Mouse (Mus musculus) heart, adult 11 months (tissue): ENCODE data around the gene Pip5k1a.
A peak's percentile ranks its signal among the peaks of the same experiment; 100 is the strongest.
"Not testable (repeated sequence)": the region's sequence is repeated elsewhere in the genome, so short reads cannot be mapped to it uniquely, and the experiment has no call there.

Experiments used
- DNase-seq: peaks from one replicate; pipeline ENCODE4 v3.0.0; 2022

Gene Pip5k1a

DNA sequence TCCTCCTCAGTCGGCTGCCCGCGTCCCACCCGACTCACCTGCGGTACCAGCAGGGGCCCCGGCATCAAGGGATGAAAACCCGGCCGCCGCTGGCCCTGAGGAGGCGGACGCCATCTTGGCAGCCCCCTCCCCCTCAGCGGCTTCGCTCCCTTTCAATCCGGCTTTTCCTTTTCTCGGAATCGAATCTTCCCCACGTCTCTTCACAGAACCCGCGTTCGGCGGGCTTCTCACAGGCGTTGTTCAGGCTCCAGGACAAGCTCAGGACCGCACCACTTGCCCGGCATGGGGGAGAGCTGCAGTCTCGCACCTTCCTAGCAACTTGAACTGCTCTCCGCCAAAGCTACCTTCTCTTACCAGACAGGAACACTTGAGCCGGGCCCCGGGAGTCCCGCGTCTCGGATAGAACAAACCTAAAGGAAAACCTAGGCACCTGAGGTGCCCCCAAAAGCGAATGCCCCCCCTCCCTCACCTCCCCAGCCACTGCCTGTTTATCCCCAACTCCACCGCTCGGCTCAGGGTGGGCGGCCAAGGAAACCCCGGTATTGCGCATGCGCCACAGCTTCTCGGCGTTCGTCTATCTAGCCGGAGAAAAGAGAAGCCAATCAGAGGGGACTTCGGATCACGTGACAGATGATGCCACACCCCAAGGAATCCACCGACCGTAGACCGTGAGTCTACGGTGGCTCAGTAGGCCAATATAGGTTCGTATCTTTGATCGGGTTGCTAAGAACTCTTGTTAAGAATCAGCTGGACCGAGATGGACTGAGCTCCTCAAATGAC lies at the start of gene Pip5k1a:
TSS of gene Pip5k1a (minus strand) at position 593 of the 780 bp plus-strand sequence.
- peak; percentile 100 for DNase-seq

DNA sequence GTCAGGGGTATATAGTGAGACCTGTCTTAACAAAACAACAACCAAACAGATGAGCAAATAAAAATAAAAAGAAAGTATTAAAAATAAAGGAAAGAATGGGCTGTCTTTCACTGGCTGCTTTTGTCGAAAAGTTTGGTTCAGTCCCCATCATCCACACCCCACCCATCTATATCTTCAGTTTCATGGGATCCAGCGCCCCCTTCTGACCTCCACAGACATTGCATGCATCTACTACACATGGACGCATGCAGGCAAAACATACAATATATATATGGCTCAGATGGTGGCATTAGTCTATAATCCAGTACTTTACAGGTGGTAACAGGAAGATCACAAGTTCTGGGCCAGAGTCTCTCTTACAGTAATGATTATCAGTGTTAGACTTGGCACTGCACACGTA lies 47.1 kb upstream of the Pip5k1a start:
- DNase-seq, result peak; percentile 90

DNA sequence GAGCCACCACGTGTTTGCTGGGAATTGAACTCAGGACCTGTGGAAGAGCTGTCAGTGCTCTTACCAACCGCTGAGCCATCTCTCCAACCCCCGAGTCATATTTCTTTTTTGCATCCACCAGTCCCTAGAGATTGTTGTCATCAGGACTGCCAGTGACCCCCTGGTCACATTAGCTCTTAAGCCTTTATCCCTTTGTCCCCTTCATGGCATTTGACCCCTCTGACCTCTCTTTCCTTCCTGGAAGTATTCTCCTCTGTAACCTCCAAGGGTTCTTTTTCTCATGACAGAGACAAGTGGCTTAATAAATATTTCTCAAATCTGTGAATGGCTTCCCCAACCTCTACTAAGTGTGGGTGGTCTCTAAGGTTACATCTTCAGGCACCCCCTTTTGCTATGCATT lies 41.2 kb upstream of the Pip5k1a start:
- DNase-seq, result no peak

DNA sequence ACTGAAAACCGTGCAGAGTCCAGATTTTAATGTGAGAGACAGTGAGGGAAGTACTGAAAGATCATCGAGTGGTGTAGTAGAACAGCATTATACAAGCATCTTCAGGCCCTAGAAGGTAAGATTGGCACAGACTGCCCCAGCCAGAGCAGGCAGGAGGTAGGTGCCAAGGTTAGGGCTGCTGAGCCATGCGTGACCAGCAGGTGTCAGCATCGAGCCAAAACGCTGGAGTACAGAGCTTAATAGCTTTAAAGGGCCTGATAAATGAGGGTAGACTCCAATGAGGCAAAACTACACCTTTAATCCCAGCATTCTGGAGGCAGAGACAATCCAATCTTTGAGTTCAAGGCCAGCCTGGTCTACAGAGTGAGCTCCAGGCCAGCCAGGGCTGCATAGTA lies 35.9 kb upstream of the Pip5k1a start:
- peak; percentile 98 for DNase-seq

DNA sequence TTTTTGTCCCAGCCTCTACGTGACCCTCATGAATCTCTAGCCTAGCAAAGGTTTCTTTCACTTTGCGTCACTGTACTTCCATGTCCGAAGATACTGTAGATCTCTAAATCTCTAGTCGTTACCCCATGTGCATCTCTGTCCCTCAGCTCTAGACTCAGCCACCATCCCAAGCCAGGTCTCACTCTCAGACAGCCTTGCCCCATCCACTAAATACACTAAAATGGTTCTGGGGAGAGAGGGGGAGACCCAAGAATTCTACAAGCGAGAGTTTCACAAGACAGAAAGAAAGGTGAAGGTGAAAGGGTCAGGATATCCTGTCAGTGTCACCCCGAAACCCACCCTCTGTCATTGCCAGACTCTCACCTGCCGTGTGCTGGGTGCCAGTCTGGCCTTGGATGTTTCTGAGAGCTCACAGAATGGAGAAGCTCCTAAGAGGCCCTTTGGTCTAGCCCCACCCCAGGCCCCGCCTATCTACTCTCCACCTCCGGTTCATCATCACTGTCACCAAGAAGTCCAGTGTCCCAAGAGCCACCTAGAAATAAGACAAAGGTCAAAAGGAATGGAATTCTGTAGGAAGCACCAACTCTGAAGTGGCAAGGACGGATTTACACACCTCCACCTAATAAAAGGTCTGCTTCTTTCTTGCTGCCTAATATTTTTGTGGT lies 35.4 kb upstream of the Pip5k1a start, which contains the start of gene Tnfaip8l2:
TSS of gene Tnfaip8l2 (minus strand) at position 409 of the 665 bp plus-strand sequence.
- DNase-seq, result peak; percentile 96

DNA sequence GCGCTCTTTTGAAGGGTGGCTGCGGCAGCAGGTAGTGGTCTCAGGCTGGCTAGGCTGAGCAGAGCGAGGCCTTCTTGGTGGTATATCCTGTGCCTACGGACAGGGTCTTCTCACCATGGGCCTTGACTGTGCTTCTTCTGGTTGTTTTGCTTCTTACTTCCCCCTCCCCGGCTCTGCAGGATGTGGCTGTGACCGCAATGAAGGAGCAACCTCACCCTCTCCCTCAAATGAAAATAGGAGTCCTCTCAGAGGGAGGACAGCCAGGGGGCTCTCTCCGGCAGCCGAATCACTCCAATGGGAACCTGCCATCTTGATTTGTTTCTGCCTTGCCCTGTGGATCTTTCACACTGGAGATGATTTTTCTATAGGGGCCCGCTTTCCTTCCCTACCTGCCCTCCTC lies 34.7 kb upstream of the Pip5k1a start:
- peak; percentile 97 for DNase-seq

DNA sequence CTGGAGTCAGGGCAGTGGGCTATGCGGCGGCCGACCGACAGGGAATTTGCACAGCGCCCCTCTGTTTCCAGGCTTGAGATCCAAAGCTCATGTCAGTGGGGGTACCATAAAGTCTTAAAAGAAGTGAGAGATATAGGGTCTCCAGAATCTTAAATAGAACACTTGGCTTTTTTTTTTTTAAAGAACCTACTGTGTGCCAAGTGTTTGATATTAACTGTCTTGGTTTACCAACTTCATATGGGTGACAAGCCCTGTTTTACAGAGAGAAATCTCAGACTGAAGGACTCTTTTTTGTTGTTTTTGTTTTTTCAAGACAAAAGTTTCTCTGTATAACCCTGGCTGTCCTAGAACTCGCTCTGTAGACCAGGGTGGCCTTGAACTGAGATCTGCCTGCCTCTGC lies 34.1 kb upstream of the Pip5k1a start:
- DNase-seq, result no peak

DNA sequence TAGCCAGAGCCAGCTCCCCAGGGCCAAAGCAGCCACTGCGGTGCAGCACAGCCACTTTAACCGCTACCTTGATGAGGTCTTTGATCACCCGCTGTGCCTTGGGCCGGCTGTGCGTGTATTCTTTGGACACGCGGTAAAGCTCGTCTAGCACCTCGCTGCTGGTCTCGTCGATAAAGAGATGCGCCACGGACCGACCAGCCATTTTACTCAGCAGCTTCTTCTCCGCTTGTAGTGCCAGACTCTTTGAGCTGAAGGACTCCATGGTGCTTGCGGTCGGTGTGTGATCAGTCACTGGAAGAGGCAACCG lies 33.5 kb upstream of the Pip5k1a start:
- no peak for DNase-seq

DNA sequence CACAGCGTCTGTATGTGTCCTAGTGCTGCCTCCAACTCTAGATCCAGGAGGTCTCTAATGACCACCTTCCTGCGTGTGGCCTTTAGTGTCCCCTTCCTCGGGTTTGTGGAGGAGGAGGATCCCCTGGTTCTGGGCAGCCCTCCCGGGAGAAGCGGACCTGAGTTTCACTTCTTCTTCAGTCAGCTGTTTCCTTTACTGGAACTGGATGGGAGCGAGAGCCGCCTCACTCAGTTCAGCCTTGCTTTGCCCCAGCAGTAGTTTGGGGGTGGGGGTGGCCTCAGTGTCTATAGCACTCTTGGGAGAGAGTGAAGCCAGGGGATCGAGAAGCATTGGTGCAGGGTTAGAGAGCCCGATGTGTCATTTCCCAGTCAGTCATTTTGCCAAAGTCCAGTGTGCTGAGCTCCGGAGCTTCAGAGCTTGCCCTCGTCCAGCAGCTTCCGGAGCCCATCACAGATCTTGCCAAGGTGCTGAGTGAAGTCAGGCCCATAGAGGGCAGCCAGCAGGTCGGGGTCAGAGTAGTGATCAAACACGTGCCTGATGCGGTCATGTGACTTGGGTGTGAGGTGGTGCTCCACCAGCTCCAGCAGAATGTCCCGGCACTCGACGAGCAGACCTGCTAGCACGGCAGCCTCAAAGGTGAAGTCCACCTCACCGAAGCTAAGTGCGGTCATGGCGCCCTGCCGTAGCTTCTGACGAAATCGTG lies 33.0 kb upstream of the Pip5k1a start:
- peak; percentile 96 for DNase-seq

DNA sequence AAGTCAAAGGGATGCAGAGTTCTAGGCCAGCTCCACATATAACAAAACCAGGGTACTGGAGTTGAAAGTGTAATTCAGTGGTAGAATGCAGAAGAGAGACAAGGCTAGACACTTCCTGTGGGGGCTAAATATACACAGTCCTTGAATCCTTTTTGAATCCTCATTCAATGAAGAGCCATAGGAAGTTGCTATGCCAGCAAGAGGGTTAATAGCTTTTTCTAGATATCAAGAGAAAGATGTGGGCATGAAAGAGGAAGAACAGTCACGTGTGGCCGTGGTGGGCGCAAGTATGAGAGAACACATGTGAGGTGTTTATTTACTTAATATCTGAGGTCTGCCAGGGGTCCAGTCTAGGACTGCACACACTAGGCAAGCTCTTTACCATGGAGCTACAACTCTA lies 29.6 kb upstream of the Pip5k1a start:
- peak; percentile 86 for DNase-seq

DNA sequence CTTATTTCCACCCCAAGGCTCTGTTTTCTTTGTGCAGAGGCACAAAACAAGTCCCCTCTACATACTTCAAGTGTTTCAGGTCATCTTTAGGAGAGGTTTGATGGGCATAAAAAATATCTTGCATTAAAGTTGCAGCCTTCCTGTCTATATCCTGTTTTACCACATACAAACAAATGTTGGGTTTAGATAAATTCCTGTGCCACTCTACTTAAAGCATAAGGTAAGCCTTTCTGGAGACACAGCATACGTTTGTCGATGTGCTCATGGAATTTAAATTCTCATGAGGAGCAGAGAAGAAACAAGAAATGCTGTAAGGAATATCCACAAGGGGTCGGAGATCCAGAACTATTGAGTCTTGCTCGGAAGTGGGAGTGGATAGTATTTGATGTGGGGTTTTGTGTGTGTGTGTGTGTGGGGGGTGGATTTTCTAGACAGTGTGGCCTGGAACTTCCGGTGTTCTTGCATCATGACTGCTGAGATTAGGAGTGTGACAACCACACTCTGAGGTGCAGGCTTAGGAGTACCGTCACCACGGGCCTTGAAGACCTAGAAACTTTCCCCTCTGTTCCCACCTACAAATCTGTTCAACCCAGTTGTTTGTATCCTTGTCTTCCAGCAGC lies 28.8 kb upstream of the Pip5k1a start:
- peak; percentile 92 for DNase-seq

DNA sequence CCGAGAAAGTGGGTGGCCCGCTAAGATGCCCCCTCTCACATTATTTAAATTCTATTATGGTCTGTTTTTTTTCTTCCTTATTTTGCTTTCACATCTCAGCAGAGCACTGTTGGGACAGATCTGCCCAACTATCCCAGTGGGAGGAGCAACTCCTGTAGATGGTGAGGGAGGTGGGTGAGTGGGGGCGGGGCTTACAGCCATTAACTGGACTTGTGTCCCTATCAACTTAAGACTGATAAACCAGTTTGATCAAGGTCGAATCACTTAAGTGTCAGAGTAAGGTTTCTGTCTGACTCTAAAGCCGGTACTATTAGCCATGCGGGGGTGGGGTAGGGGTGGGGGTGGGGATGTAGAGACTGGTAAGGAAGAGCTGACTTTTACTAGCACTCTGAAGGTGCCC lies 28.3 kb upstream of the Pip5k1a start:
- peak; percentile 97 for DNase-seq

DNA sequence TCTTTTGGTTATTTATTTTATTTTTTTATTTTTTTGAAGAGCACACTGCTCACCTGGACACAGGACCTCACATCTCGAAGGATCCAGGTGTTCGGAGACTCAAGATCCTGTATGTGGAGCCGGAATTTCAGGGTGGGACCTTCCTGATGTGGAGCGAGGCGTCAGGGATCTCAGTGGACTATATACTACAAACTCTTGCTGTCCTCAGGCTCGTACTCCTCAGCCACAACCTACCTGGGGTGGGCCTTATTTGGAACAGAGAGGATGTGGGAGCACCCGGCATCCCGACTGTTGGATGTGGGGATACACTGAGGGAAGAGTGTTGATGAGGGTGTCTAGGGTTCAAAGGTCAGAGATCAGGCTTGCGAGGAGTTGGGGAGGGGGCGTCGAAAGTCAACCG lies 27.4 kb upstream of the Pip5k1a start:
- DNase-seq, result not testable (repeated sequence)

DNA sequence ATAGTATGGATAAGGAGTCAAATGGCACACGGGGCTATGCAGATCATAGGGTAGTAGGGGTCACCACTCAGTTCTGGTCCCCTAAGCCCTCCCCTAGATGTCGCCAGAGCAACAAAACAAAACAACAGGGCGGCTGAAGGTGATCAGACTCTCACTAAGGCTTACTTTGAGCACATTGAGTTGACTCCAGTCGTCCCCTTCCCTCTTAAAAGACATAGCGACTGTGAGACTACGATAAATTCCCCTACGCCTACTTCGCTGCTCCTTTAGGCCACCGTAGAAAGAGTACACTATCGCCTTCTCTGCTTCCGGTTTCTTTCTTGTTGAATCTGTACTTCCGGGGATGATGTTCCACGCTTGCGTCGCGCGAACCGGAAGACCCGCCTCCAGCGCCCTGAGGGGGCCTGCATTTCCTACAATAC lies 27.0 kb upstream of the Pip5k1a start, which contains the start of the genes Scnm1 and Lysmd1:
TSS of gene Scnm1 (minus strand) at position 332 of the 422 bp plus-strand sequence.
TSS of gene Lysmd1 (plus strand) at position 409 of the 422 bp plus-strand sequence.
- DNase-seq, result peak; percentile 99

DNA sequence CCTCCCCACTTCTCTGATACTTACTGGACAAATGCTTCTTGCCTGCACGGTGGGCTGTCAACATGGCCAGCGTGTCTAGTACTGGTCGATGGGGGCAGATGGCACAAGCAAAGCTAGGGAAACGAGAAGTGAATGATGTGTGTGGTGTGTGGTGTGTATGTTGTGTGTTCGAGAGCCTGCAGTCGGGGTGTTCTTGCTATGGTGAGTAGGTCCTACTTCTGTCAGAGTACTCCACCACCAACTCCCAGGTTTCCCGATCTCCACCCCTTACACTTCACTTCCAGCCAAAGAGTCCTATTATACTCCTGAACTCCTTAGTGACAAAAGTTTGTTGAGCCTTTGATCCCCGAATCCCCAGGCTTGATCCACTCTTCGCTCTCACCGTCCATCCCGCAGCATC lies 26.4 kb upstream of the Pip5k1a start:
- peak; percentile 90 for DNase-seq

DNA sequence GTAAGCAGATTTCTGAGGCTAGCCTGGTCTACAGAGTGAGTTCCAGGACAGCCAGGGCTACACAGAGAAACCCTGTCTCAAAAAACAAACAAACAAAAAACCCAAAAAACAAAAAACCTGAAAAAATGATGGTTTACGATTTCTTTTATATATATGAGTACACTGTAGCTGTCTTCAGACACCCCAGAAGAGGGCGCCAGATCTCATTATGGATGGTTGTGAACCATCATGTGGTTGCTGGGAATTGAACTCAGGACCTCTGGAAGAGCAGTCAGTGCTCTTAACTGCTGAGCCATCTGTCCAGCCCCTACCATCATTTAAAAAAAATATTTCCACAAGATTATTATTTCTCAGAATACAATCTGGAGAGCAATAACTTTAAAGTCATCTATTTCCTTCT lies 25.7 kb upstream of the Pip5k1a start:
- not testable (repeated sequence) for DNase-seq

DNA sequence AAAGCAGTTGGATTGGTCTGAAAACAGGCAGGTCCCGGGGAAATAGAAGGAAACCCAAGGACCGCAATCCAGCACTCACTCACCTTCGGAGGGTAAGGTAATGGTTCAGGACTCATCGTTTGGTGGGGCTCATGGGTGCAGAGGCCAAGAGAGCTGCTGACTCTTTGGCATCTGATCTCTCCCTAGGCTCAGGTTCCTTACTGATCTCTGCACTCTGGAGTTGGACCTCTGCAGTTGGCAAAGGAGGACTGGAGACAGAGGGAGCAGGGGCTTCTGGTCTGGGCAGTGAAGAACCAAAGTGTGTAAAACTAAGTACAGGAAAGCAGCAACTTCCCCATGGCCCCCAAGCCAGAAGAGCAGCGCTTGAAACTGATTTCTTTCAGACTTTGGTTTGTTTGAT lies 23.4 kb upstream of the Pip5k1a start:
- DNase-seq, result no peak

DNA sequence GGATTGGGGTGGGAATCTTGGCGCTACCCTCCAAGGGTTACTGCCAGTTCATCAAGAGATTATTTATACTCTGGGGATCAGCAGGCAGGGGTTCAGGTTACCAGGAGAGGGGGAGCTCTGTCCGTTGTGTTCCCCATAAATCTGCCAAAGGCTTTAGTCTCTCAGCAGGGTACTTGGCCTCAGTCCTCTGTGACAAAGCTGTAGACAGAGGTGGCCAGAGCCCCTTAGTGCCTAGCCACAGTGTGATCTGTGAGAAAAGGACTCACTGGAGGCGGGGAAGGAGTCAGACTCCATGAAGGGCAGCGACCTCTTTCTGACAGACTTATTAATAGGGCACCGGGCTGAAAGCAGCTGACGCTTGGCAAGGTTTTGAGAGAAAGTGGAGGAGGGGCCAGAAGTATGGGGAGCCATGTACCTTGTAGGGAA lies 22.5 kb upstream of the Pip5k1a start:
- peak; percentile 96 for DNase-seq

DNA sequence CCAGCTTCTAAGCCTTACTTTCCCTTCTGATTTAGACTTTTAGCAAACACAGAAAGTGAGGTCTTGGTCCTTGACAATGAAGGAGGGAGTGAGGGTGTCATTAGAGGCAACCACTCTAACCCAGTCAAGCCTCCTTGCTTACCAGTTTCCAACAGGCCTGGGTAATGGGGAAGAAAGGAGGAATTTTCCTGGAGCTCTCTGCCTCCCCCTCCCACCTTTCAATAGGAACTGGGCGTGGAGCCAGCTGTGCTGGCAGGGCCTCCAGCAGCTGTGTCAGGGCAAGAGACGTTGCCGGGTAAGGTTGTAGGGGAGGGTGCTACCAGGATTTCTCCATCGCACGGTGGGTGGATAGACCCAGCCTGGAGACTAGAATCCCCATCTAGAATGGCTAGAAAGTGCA lies 18.2 kb upstream of the Pip5k1a start:
- DNase-seq, result peak; percentile 94

DNA sequence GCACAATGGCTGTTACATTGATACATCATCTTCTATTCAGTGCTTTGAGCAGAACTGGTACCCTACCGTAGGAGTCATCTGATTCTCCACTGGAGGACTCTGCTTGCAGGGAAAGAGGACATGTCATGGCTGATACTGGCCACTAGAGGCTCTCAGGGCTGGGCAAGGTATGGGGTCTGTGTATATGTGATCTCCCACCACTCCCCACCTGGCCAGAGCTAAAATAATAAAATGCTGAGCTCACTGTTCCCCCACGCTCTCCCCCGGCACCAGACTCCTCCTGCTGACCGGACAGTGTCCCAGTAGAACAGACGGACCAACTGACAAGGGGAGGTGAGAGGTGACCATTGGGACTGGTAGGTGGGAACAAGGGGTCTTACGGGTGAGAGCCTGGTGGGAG lies 17.5 kb upstream of the Pip5k1a start, which contains the start of gene Tmod4:
TSS of gene Tmod4 (plus strand) at position 231 of the 400 bp plus-strand sequence.
- peak; percentile 91 for DNase-seq

DNA sequence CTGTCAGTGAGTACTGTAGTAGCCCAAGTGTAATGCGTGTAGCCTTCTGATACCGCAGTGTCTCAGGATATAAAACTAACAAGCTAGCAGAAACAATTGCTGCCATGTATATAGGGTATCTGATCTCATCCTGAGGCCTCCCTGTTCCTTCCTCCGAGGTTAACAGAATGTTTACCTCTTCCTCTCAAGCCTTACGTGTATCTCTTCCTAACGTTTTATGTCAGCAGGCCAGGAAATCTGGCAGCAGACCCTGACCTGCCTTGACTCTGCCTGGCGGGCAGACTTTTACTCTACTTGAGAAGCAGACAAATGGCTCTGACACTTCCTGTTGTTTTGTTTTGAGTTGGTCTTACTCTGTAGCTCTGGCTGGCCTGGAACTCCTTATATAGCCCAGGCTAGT lies 14.8 kb upstream of the Pip5k1a start:
- DNase-seq, result peak; percentile 88

DNA sequence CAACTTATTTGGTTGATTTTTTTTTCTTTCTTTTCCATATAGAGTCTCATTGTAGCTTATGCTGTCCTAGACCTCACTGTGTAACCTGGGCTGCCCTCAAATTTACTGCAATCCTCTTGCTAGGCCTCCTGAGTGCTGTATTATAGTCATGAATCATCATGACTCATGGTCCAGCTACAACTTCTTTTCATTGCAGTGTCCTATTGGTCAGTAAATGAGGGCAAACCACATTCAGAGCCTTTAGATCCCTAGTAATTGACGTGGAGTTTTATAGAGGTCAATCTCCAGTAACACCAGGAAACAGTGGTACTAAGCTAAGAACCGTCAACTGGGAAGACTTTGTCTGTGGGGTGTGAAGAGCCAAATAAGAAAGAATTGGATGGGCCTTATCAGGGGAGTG lies 11.0 kb upstream of the Pip5k1a start:
- no peak for DNase-seq

DNA sequence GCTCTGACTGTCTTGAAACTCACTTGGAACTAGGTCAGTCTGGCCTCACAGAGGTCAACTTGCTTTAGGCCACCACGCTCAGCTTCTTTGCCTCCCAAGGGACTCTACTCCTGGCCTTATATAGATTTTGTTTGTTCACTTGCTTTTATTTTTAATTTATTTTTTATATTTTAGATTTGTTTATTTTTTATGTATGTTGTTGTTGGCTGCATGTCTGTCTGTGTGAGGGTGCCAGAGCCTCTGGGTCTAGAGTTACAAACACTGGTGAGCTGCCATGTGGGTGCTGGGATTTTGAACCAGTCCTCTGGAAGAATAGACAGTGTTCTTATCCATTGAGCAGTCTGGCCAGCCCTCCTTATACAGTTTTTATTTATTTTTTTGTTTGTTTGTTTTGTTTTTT lies 6.0 kb upstream of the Pip5k1a start:
- DNase-seq, result peak; percentile 87
